Mouse (Mus musculus) right cerebral cortex, postnatal 4 days (tissue): ENCODE results near the gene Xrcc5.

Source experiments
- DNase-seq: peaks from one replicate; pipeline ENCODE4 v3.0.0-alpha.2; 2022

Xrcc5 gene

DNA sequence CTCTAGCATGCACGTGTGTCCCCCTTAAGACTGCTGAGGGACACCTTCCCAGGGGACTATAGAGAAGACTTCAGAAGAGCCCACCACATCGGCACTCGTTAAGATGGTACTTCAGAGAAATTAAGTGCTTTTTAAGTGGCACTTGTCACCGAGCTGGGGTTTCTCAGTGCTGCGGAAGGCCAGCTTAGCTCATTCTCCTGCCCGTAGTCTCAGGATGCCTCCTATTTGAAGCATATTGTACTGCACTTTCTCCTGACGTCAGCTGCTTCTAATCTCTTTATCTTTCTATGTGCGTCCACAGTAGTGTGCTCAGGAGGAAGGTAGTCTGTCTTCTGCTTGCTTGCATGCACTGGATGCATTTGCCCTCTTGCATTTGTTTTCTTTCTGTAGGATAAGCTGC is 9.2 kb downstream of the Xrcc5 start:
- no peak for DNase-seq

DNA sequence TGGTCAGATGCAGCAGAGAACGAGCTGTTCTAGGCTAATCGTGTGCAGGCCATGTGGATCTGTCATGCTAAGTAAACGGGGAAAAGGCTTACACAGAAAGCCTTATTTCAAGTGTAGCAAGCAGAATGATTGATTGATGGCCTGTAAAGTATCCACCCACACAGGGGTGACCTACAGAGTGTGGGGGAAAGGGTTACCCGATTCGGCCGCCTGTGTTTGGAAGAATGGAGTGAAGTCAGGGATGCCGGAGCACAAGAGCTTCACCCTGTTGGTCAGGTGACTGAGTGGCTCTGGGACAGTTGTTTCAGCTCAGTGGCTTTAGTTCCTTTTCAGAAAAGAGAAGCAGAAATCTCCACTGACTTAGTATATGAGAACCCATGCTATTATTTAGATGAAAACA is 9.7 kb downstream of the Xrcc5 start:
- no peak for DNase-seq

DNA sequence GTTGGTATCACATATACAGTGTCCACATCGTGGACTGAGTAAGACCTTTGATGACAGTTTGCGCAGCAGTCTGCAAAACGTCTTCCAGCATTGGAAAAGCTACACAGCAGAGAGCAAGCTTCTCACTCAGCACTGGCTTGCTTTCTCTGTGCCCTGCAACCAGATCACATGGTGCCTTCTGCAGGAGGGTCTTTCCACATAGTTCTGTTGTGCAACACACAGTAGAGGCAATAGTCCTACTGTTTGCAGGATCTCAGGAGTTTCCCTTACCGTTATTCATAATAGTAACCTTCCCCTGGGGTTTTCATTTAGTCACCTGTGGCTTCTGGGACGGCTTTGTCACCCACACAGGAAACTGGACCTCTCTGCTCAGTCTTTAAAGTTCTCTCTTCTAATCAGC is 13.5 kb downstream of the Xrcc5 start:
- no peak for DNase-seq

DNA sequence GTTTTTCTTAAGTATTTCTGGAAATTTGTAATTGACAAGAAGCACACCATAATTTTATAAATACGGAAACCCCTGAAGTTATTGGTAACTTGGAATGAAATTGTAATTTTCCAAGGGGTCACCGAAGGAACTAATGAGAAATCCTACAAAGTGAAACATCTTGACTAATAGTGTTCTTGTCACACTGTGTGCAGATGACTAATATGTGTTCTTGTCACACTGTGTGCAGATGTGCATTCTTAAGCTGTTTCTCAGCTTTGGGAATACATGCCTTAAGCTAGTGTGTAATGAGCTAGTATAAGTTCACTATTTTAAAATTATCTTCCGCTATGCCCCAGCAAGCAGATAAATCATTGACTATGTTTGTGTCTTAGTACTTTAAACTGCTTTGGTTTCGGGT is 16.0 kb downstream of the Xrcc5 start:
- DNase-seq: no peak

DNA sequence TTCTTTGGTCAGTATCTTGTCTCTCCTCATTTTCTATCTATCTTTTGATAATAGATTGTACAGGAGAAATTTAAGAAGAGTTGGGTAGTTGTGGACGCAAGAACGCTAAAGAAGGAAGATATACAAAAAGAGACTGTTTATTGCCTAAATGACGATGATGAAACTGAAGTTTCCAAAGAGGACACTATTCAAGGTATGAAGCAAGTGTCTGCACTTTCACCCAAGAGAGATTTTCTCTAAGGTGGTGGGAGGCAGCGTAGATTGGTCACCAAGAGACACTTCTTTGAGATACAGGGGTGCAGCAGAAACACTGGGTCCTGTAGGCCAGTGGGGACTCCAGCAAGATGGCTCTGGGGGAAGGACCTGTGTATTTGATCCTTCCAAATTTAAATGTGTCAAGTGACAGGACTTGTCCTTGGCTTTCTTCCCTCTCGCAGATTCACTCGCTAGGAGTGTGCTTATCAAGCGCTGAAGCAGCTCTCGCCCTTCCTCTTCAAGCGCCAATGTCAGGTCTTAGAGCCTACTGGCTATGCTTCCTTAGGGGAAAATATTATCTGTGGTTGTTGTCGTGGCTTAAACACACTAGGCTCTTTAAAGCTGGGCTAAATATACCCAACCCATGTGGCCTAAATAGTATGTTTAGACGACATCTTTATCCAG is 19.1 kb downstream of the Xrcc5 start:
- no peak for DNase-seq

DNA sequence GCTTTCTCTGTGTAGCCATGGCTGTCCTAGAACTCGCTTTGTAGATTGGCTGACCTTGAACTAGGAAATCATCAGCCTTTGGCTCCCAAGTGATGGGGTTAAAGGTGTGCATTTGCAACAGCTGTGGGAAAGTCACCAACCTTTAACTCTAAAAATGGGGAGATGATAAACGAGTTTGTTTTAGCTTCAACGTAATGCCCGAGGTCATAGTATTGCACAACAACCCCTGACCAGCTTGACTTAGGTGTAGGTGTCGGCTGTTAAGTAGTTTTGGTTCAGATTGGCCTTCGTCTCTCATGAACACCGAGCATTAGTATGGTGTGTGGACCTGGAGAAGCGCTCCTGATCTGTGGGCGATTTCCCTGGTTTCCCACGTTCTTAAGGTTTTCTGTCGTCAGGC is 27.6 kb downstream of the Xrcc5 start:
- DNase-seq: no peak

DNA sequence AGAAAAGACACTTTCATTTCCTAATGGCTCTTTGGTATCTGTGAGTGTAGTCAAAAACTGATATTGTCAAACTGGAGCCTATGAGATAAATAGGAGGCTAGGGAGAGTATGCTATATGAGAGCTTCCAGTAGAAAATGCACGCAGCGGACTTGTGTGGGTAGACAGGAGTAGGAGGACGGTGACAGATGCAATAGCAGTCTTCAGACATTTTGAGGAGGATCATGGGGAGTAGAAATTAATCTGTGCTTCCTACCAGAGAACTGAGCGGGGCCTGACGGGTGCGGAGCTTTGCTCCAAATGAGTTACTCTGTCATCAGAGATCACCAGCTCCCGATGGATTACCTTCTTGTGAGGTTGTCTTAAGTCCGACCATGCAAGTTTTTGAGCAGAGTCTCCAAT is 29.6 kb downstream of the Xrcc5 start:
- DNase-seq: no peak

DNA sequence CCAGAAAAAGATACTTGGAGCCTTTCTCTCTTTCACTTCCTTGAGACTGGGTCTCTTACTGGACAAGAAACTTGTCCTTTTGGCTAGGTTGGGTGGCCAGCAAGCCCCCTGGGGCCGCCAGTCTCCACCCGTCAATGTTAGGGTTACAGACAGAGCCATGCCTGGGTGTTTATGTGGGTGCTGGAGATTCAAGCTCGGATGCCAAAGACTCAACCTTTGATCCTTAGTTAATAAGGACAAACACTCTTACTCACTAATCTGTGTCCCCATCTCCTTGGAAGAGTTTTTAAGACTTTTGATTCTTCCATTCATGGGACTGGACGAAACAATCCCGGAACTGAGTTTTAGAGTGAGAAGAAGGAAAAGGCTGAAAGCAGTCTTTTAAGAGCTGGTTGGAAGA is 31.1 kb downstream of the Xrcc5 start:
- no peak for DNase-seq

DNA sequence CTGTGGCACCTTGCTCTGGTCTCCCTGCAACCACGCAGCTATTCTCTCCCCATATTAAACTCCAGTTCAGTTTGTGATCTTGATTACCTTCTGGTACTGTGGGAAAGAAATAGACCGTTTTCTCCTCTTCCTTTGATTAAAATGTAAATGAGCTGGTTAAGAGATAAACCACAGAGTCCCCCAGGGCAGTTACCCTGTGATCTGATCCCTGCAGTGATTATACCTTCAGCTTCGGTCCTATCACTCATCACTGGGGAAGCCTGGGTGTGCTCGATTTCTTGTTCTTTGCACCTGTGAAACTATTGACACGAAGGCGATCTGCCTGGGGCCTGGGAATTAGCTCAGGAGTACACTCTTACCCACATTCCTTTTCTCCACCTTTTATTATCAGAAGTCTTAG is 40.7 kb downstream of the Xrcc5 start:
- no peak for DNase-seq

DNA sequence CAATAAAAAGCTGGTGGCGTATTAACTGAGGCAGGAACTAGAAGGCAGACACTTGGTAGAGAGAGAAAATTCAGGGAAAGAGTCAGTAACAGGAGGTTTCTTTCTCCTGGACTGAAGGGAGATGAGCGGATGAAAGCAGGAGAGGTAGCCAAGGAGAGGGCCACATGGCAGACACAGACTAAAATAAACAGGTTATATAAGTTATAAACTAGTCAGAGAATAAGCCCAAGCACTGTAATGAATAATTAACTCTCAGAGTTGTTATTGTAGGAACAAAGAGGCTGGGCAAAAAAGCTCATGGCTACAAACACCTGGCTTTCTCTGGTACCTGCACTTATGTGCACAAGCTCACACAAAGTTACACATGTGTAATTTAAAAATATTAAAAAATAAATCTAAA is 47.6 kb downstream of the Xrcc5 start:
- no peak for DNase-seq

DNA sequence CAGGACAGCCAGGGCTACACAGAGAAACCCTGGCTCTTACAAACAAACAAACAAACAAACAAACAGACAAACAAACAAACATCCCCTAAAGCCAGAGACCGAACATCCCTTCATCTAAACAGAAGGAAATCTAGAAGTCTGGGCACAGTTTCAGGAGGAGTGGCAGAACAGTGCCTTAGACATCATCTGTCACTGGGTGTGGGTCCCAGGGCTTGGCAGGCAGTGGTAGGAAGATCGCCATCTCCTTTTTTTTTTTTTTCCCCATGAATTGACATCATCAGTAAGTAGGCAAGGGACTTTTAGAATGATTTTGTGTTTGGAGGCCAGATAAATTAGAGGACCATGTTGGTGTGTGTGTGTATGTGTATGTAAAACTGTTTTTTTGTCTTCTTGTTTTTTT is 51.0 kb downstream of the Xrcc5 start:
- DNase-seq: no peak

DNA sequence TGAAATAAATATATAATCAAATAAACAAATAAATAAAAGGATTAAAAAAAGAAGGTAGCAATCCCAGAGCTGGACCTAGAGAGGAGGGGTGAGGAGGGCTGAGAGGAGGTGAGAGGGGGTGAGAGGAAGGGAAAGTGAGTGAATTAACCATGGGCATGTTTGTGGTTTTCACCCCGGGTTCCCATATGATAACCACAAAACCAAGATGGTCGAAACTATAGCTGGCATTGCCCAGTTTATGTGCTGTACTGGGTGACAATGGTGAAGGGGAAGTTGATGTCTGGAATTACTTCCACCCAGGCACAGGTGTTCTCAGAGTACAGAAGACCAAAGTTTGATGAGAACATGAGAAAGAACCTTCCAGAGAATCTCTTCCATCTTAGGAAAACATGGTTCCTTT is 52.2 kb downstream of the Xrcc5 start:
- no peak for DNase-seq

DNA sequence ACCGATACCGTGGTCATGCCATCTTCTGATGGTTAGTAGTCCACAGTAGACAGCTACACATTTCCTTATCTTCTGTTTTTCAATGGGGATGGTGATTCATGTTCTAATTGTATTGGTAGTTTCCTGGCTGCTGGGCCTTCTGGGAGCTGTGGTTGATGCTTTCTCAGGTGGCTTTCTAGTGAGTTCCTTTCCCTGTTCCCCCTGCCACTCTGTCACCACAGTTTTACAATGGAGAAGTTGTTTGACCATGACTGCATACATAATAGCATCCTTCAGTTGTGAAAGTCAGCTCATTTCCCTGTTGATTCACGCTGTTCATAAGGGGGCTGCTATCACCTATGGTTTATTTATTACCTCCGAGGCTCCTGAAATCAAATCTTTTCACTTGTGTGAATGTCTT is 53.6 kb downstream of the Xrcc5 start:
- no peak for DNase-seq

DNA sequence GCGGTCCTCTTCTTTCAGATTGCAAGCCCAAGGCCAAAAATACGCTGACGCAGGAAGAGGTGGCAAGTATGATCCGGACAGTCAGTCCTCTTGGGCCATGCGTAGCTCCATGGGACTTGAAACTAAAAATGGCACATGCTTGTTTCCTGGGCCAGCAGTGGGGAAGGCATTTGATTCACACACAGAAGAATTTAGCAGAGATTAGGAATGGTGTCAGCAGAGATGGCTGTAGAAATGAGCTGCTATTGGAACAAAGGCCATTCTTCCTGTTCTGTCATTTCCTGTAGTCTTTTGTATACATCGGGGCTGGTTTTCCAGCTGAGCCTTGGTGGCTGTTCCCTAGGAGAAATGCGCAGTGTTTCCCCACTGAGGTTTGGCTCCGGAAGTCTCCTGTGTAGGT is 57.4 kb downstream of the Xrcc5 start:
- no peak for DNase-seq

DNA sequence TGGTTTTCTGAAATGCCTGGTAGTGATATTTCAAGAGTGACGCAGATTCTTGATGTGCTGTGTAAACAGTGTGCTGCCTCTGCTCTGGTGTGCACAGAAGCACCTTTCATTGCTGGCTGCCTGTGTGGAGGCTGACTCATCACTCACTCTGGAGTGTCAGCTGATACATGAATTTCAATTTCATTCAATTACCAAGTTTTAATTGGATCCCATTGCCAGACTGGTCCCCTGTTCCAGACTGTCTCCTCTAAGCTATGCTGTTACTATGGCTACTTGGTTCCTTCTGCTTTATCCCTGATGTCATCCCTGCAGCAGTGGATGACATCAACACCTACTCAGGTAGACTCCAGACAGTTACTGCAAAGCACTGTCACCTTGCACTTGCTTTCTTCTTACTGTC is 65.3 kb downstream of the Xrcc5 start:
- DNase-seq: no peak

DNA sequence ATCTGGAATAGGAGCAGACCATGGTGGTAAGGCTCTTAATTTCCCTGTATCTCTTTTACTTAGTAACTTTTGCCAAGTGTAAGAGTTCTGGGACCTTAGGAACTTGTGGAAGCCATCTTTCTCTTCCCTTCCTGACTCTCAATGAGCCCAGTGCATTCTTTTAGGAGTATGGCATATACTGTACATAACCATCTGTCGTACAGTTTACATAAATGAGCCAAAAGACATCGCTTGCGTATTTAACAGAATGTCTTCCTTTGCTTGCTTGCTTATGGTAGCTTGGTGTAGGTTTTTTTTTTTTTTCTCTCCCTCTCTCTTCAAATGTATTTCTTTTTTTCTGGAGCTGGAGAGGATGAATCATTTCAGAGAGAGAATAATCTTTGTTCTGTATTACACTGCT is 65.7 kb downstream of the Xrcc5 start:
- DNase-seq: no peak

DNA sequence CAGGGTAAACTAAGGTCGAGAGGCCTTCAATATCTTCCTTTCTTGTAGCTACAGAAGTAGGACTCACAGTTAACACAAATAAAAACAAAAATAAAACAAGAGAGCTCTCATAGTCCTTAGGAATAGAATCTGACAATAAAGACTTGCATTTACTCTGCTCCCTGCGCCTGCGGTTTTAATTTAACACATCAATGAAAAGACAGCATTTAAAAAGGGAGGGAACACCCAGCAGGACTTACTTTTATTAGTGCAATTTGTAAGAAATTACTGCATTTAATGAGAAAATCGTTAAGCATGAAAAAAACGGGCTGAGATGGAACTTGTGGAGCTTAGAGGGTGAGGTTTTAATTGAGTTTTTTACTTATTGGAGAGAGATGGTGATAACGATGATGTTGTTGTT is 66.4 kb downstream of the Xrcc5 start:
- no peak for DNase-seq

DNA sequence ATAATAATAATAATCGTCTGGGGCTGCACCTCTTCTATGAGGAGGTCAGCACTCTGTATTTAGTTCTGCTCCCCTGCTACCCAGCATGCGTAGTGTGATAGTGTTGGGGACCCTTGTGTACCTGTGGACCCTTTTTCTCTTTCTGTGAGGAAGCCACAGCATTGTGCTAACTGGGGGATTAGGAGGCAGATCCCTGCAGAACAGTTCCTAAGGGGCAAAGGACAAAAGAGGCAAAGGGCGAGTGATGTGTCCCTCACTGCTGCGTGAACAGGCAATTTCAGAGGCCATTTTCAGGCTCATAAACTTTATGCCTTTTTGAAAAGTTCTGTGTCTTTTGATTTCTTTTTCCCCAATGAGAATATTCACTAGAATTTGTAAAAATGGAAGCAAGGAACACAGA is 66.8 kb downstream of the Xrcc5 start:
- no peak for DNase-seq

DNA sequence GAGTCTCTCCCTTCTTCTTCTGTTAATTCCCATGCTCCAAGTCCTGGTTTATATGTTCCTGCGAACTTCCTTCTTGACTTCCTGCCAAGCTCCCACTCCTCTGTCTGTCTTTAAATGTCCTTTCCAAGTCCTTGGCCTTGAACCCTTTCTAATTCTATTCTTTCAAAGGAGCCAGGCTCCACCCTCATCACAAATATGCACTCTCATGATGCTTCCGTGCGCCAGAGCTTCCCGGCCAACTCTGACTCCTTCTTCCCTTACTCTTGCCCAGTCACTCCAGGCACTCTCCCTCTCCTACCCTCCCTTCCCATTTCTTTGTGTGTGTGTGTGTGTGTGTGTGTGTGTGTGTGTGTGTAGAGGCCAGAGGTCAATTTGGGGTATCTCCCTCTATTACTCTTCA is 70.9 kb downstream of the Xrcc5 start:
- no peak for DNase-seq

DNA sequence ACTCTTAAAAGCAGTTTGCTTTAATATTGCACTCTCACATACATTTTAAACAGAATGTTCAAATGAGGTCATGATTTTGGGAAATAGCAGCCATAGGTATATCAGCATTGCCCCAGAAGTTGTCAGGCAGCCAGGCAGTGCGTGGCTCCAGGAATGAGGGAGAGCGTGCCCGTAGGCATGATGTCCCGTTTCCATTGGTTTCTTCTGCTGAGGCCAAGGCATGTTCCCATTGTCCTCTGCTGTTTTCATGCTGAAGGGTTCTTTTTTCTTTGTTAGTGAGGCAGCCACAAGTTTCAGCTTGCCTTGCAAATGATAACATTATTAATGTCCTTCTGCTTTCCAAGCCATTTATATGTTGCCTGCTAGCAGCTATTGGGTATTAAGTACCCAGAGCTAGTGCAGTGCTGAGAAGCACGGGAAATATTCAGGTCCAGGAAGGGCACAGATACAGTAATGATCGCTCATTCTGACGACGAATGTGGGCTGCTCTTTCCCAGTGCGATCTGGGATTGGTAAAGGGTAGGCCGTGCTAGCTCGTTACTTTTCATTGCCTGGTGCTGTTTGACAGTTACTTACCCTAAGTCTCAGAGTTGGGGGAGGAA is 72.6 kb downstream of the Xrcc5 start:
- no peak for DNase-seq

DNA sequence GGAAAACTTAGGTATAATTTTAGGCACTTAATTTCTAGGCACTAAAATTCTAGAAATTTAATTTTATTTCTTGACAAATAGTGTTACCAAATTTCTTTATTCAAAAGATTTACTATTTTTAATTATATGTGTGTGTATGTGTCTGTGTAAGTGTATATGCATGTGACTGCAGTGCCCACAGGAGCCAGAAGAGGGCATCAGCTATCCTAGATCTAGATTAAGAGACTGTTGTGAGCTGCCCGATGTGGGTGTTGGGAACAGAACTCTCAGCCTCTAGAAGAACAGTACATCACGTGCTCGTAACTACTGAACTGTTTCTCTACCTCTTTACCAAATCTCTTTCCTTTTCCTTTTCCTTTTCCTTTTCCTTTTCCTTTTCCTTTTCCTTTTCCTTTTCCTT is 73.3 kb downstream of the Xrcc5 start:
- DNase-seq: no peak

DNA sequence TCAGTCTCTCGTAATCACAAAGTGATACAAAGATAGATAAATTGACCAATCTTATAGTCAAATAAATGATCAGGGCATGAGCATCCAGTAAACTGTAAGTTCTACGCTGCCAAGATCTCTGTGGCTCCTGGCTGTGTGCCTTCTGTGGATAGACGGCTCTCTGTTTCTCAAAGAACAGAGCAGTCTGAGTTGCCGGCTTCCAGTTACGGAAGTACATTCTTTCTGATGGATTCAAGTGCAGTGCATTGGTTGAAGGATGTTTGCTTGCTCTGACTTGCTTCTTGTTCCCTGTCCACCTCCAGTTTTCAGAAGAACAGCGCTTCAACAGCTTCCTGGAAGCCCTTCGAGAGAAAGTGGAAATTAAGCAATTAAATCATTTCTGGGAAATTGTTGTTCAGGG is 75.8 kb downstream of the Xrcc5 start:
- DNase-seq: no peak

DNA sequence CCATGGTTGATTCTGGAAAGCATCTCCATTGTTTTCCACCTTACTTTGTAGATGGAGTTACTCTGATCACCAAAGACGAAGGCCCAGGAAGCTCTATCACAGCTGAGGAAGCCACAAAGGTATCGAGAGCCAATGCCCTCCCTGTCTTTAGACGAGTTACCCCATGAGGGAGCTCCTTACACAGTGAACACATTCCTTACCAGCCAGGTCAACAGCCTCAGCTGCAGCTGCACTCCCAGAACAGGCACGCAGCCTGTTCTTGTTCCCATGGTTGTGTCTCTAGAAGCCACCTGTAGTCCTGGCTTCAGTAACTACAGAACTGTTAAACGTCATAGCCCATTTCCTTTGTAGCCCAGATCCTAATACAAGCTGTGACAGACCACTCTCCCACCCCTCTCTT is 76.4 kb downstream of the Xrcc5 start:
- DNase-seq: no peak

DNA sequence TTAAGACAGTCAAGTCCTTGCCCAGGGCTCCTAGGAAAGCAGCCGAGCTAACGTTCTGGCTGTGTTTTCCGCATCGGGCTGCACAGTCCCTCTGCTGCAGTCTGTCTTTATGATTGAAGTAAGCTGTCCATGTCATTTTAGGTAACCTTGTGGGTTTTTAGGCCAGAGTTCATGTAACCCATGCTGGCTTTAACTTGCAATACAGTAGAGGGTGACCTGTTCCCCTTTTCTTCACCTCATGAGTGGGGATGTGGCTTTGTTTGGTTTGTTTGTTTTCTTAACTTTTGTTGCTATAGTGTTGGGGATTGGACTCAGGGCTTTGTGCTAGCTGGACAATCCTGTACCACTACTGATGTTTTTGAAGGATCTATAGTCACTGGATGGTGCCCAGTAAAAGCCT is 83.2 kb downstream of the Xrcc5 start:
- DNase-seq: no peak

DNA sequence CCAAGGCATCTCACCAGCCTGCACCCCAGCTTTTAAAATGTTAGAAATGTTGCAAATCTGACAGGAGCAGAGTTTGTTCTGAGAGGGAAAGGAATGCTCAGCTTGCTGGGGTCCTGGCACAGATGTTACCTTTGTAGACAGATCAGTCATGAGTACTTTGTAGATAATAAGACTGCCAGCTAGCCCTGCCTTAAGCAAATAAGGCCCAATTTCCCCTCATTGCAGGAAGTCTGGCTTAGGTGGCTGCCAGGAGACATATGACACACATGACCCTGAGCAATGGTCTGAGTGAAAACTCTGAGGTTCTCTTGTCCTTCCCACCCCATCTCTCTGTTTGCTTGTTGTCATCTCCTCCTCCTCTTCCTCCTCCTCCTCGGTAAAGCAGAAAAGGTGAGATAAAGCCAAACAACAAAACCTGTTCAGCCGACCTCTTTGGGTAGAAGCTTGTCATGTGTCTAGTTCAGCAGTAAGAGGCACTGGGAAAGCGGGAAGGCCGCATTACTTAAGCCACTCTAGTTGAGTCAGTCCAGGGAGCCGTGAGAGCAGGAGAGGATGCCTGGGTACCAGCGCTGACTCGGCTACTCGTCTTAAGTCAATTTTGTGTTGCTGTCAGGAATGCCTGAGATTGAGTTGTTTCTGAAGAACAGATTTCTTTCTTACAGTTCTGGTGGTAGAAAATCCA is 92.6 kb downstream of the Xrcc5 start:
- DNase-seq: no peak
